Mouse (Mus musculus) liver, adult 2 months (tissue): ENCODE results near the gene Ptprm.

Source experiments
- CTCF ChIP-seq: fragments of 200-500 bp; IDR thresholded peaks from 2 replicates; pipeline ENCODE4 v1.5.1; 2011; ENCODE audit warnings: low read depth, low read length, control low read depth
- POLR2A ChIP-seq: fragments of 200-500 bp; IDR thresholded peaks from 2 replicates; pipeline ENCODE4 v1.6.1; 2011; ENCODE audit warnings: low read length, control low read depth; ENCODE audit not compliant: insufficient read depth; ENCODE audit errors: extremely low read depth

- no peak for TF ChIP-seq CTCF
- no peak for TF ChIP-seq POLR2A
These were observed 395.5 kb downstream of the Ptprm start for GRCm38 (mm10) chr17:66958766-66959165.
